Mouse (Mus musculus) megakaryocyte, embryonic 14.5 days (primary cell): ENCODE data around the gene Pla2g2c.

Experiments
- FLI1 ChIP-seq: IDR thresholded peaks from 2 replicates; pipeline ENCODE4 v1.6.1; 2012; ENCODE audit warnings: low read length, inconsistent platforms, mixed read lengths
- GATA1 ChIP-seq: IDR thresholded peaks from 3 replicates; pipeline ENCODE4 v1.6.1; 2012; ENCODE audit warnings: mixed read lengths, low read length, inconsistent platforms, borderline replicate concordance

DNA sequence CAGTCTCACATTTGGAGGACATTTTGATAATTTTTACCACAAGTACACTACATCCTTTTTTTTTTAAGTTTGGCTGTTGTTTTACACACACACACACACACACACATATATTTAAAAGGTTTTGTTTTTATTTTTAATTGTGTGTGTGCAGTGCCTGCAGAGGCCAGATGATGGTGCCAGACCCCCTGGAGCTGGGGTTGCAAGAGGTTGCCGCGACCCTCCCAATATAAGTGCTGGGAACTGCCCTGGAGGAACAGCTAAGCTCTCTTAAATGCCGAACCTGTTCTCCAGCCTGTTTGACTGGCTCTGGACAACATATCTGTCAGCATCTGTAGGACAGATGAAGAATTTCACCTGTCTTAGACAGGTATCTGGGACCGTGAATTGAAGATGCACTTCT, 20.4 kb upstream of the Pla2g2c start:
- TF ChIP-seq GATA1 (no peak), FLI1 (no peak)
